Mouse (Mus musculus) megakaryocyte, embryonic 14.5 days (primary cell): ENCODE measurements at regions not wholly inside any gene's neighbourhood (a gene's known extent, or its start where the extent isn't known, plus 50 kb on each side); places are given as distances from the start of the nearest gene placed in this dataset.

Source experiments
- H3K27me3 ChIP-seq: replicated peaks from 2 replicates; pipeline ENCODE3; 2012; ENCODE audit warnings: inconsistent platforms
- H3K36me3 ChIP-seq: replicated peaks from 2 replicates; pipeline ENCODE3; 2012; ENCODE audit warnings: low read length, inconsistent platforms, mixed read lengths
- H3K4me1 ChIP-seq: 2 replicates; pipeline ENCODE4 v1.6.1; 2012; ENCODE audit warnings: inconsistent platforms
- H3K4me3 ChIP-seq: replicated peaks from 2 replicates; pipeline ENCODE3; 2012; ENCODE audit warnings: moderate library complexity, mild to moderate bottlenecking, inconsistent platforms
- H3K9me3 ChIP-seq: 2 replicates; pipeline ENCODE4 v1.6.1; 2012; ENCODE audit warnings: inconsistent platforms
- FLI1 ChIP-seq: IDR thresholded peaks from 2 replicates; pipeline ENCODE4 v1.6.1; 2012; ENCODE audit warnings: low read length, inconsistent platforms, mixed read lengths
- GATA1 ChIP-seq: IDR thresholded peaks from 3 replicates; pipeline ENCODE4 v1.6.1; 2012; ENCODE audit warnings: mixed read lengths, low read length, inconsistent platforms, borderline replicate concordance

DNA sequence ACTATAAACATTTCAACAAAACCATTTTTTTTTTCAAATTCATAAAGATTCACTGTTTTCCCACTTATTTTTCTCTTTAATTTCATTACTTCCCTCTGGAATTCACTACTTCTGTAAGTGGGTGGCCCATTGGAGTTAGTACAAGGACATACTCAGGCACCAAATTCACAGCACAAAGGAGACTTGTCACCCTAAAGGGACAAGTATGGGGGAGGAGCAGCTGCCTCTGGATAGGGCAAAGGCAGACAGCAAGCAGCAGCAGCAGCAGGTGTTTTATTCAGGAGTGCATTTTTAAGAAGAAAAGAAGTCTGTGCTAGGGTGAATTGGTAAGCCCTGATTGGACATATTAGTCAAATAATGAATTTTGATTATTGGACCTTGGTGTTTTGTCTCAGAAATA is 314.1 kb upstream of the Cxxc4 start:
- Histone ChIP-seq H3K36me3 (no peaks in the 10 kb centered on the region), H3K27me3 (no peaks in the 10 kb centered on the region), H3K9me3 (peaks cover 3% of the 10 kb centered on the region; the same call in 1 of the 2 replicates), H3K4me1 (no peaks in the 10 kb centered on the region), H3K4me3 (no peak overlapping the region)
- TF ChIP-seq FLI1 (no peak), GATA1 (no peak)

DNA sequence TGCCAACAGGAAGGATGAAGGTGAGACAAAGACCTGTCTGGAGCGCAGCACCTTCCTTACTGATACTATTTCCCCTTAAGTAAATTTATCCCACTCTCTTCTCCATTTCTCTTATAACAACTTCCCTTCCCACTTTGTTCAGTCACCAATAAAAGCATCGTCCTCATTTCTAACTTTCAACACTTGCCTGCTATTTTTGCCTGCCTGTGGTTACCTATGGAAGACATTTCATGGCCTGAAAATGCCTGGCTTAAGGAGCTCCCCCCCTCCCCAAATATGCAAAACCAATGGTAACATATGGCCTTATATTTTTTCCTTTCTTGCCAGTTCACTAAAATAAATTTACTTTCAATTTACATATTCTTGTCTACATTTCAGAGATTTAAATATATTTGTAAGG is 271.0 kb upstream of the Cxxc4 start:
- Histone ChIP-seq H3K9me3 (no peaks in the 10 kb centered on the region), H3K4me3 (no peak overlapping the region), H3K4me1 (no peaks in the 10 kb centered on the region), H3K36me3 (no peaks in the 10 kb centered on the region), H3K27me3 (no peaks in the 10 kb centered on the region)
- TF ChIP-seq GATA1 (no peak), FLI1 (no peak)

DNA sequence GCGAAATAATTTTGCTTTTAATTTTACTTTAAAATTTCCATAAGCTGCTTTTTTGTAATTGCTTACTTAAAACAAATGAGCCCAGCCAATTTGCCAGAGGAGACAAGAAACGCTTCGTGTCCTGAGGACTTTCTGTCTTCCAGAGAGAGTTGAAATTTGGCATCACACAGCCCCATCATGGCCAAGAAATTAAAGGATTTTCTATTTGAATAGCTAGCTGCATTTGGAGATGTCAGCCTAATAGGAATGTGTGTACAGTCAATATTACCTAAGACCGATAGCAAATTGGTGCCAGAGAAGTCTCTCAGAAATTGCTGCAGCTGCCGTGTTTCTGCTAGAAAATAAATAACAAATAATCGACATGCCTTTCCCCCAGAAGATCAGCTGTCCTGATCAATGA is 268.1 kb upstream of the Cxxc4 start:
- Histone ChIP-seq H3K27me3 (no peaks in the 10 kb centered on the region), H3K9me3 (no peaks in the 10 kb centered on the region), H3K4me1 (no peaks in the 10 kb centered on the region), H3K4me3 (no peak overlapping the region), H3K36me3 (no peaks in the 10 kb centered on the region)
- TF ChIP-seq FLI1 (no peak), GATA1 (no peak)

DNA sequence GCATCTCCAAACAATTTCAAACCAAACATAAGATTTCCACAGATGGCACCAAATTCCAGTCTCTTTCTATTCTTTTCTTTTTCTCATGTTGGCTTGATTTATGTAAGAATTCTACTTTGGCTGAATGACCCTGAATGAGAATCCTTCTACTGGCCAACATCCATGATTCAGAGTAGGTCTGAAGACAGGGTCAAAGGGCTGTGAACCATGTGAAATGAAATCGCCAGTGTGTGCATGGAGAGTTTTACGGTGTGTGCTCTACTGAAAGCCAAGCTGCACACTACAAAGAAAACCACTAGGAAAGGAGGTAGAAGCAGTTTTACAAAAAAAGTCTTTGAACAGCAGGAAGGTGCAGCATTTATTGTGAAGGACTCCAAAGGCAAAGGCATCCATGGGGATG is 263.5 kb upstream of the Cxxc4 start:
- Histone ChIP-seq H3K27me3 (no peaks in the 10 kb centered on the region), H3K36me3 (no peaks in the 10 kb centered on the region), H3K4me1 (no peaks in the 10 kb centered on the region), H3K9me3 (peaks cover 7% of the 10 kb centered on the region), H3K4me3 (no peak overlapping the region)
- TF ChIP-seq GATA1 (no peak), FLI1 (no peak)

DNA sequence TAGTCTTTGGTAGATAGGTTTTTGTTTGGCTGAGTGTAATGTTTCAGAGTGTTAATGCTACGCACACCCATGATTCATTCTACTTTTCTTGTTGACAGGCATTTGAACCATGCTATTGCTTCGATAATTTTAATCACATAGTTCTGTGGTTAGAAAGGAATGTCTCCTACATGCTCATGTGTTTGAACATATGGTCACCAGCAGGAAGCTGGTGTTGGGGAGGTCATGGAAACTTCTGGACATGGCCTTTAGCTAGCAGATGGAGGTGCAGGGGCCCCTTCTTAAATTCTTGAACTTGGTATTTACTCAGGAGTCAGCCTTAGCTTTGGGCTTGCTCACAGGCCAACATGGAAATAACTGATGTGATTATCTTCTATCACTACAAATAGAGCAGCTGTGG is 248.6 kb upstream of the Cxxc4 start:
- no peaks in the 10 kb centered on the region for H3K4me1 ChIP-seq

DNA sequence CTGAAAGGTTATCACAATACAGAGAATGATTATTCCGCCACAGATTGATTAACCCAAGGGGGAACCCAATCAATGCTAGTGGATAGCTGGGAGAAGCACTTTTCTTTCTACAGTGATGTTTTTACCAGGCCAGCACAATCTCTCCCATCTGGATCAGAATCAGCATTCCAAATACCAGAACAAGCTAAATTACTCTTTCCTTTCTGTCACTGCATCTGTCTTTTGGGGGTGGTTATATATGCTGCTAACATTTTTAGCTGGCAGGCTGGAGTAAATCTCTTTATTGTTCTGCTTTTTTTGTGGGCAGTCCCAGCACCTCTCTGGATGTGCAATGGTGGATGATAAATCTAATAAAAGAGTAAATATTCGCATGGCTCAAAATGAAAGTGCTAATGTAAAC is 242.3 kb upstream of the Cxxc4 start:
- H3K27me3 ChIP-seq: no peaks in the 10 kb centered on the region
- H3K4me1 ChIP-seq: no peaks in the 10 kb centered on the region
- no peaks in the 10 kb centered on the region for H3K36me3 ChIP-seq
- no peak overlapping the region for H3K4me3 ChIP-seq
- no peak for TF ChIP-seq GATA1
- no peak for TF ChIP-seq FLI1
- peaks cover 12% of the 10 kb centered on the region for H3K9me3 ChIP-seq

More for the DNA sequence above, 248.6 kb upstream of the Cxxc4 start:
- H3K36me3 ChIP-seq: no peaks in the 10 kb centered on the region
- no peaks in the 10 kb centered on the region for H3K27me3 ChIP-seq
- H3K4me3 ChIP-seq: no peak overlapping the region
- no peak for TF ChIP-seq GATA1
- TF ChIP-seq FLI1: no peak
- H3K9me3 ChIP-seq: peaks cover 8% of the 10 kb centered on the region; the same call in 1 of the 2 replicates

DNA sequence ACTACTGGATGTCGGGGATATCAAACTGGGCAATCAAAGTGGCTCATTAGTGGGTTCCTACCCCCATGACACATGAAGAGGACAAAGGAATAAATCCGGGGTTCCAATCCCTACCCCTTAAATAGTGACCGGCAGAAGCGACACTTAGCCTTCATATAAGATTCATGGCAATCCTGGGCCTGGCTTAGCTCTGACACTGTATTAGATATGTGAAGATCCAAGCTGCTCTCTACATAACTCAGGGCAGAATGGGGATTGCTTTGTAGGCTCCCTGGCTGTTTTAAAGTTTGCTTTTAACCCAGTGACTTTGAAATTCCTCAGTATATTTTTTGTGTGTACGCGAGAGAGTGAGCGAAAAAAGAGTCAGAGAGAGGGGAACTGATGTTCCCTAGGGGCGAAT is 236.3 kb upstream of the Cxxc4 start:
- H3K9me3 ChIP-seq: peaks cover 12% of the 10 kb centered on the region
- no peak for TF ChIP-seq FLI1
- TF ChIP-seq GATA1: no peak
- no peaks in the 10 kb centered on the region for H3K27me3 ChIP-seq

DNA sequence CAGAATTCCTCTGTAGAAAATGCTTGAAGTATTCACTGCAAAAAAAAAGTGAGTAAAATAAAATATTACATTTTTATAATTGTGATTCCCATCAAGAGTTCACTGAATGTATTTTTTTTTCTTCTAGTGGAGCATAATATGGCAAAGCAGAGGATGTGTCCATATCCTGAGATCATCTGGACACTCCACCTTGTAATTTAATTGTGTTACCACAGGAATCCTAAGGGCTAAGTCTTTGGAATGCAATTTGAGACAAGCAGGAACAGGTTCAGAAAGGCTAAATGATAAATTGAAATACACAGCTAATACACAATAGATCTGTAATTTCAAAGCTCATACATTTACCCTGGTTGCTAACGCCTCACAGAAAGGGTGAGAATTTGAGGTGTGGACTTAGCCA is 235.7 kb upstream of the Cxxc4 start:
- no peaks in the 10 kb centered on the region for H3K4me1 ChIP-seq
- H3K4me3 ChIP-seq: no peak overlapping the region
- no peaks in the 10 kb centered on the region for H3K36me3 ChIP-seq
- no peak for TF ChIP-seq FLI1
- no peak for TF ChIP-seq GATA1
- H3K9me3 ChIP-seq: peaks cover 12% of the 10 kb centered on the region
- no peaks in the 10 kb centered on the region for H3K27me3 ChIP-seq

More for the DNA sequence above, 236.3 kb upstream of the Cxxc4 start:
- Histone ChIP-seq H3K4me1 (no peaks in the 10 kb centered on the region), H3K36me3 (no peaks in the 10 kb centered on the region), H3K4me3 (no peak overlapping the region)

DNA sequence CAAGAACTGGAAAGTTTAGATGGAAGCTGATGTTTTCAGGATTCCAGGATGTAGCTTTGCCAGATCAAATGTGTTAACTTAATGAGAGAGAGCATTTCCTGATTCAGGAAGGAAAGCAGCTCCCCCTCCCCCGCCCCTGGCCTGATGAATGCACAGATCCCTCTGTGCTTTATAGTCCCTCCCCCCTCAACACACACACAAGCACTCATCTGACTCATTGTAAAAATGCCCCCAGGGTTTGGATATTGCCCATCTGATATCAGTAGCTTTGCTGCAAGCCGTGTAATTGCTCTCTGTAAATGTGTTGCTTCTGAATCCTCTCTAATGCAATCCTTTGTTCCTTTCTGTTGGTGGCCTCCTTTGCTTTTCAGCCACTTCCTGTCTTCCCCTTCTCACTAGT is 221.5 kb upstream of the Cxxc4 start:
- TF ChIP-seq GATA1 (no peak), FLI1 (no peak)
- Histone ChIP-seq H3K27me3 (no peaks in the 10 kb centered on the region), H3K4me3 (no peak overlapping the region), H3K9me3 (no peaks in the 10 kb centered on the region), H3K36me3 (no peaks in the 10 kb centered on the region), H3K4me1 (no peaks in the 10 kb centered on the region)

DNA sequence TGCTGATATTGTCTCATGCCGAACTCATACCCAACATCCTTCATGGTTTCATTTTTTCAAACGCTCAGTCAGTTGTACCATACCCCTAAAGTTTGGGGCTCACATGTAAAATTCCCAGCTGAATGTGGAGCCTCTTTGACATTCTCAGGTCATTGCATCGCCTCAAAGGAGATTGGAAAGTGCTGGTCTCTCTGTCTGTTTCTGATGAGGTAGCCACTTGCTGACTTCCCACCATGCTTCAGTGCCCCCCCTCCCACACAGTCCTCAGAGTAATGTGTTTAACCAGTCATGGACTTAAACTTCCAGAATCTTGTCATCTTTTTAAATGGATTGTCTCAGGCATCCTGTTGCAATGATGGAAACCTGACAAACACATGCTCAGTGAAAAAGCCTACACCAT is 220.9 kb upstream of the Cxxc4 start:
- no peak overlapping the region for H3K4me3 ChIP-seq
- no peak for TF ChIP-seq FLI1
- TF ChIP-seq GATA1: no peak
- no peaks in the 10 kb centered on the region for H3K36me3 ChIP-seq
- H3K4me1 ChIP-seq: no peaks in the 10 kb centered on the region
- no peaks in the 10 kb centered on the region for H3K27me3 ChIP-seq
- H3K9me3 ChIP-seq: no peaks in the 10 kb centered on the region

DNA sequence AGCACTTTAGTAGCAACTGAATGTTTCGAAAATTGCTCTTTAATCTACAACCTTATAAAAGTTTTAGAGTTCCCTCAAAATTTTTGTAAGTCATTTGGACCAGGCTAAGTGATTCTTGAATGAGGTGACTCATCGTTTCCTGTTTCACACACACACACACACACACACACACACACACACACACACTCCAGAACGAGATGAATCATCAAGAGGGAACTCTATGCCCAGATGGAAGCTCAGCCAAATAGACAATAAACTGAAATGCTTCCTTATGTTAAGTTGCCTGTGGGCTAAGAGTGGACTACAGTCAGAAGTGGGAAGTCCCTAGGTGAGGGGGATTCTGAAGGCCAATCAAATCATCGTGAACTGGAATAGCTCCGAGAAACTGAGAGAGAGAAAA is 202.4 kb upstream of the Cxxc4 start:
- Histone ChIP-seq H3K4me3 (no peak overlapping the region), H3K36me3 (no peaks in the 10 kb centered on the region), H3K27me3 (no peaks in the 10 kb centered on the region), H3K9me3 (no peaks in the 10 kb centered on the region), H3K4me1 (no peaks in the 10 kb centered on the region)
- TF ChIP-seq FLI1: no peak
- no peak for TF ChIP-seq GATA1
